Comparison of ENCODE assay signal across 7 mouse cellular contexts in genomic region chr13:74301607-74301984, GRCm38 (mm10). TPM values are rescaled to one million over a fixed set of nuclear protein-coding genes. Genes with fewer than 3 reads are reported as not detected.
DNase-seq lines count a peak whose midpoint lies in the region; ATAC-seq lines count a peak whose summit lies in the region.

No protein-coding gene starts in this region.

- no peaks in the 10 kb centered on the region for H3K27me3 ChIP-seq in intestine, embryonic 15.5 days (replicated peaks)

- intact Hi-C loops in left cerebral cortex, postnatal 4 days (cut with DNase I), result loop anchor here (2.0 to 10.0 kb wide), 3 partner anchors 109 to 347 kb away; no protein-coding TSS in a partner anchor

- H3K27ac ChIP-seq in intestine, embryonic 15.5 days, result no peak overlapping the region

- H3K9ac ChIP-seq in intestine, embryonic 15.5 days, result no peak overlapping the region

- peak; percentile 91 for ATAC-seq in intestine, embryonic 15.5 days
- peak; percentile 23; the same call in 1 of the 2 replicates for ATAC-seq in megakaryocyte-erythroid progenitor cell, adult 5-6 weeks (replicated peaks; ENCODE audit: low FRiP score, low TSS enrichment, poor library complexity, severe bottlenecking)

- no peaks in the 10 kb centered on the region for H3K9me3 ChIP-seq in intestine, embryonic 15.5 days

- H3K4me2 ChIP-seq in intestine, embryonic 15.5 days (replicated peaks), result 0 out of 2 replicates have a peak overlapping the region, but pooled peaks have one; percentile 9

- WGBS in intestine, embryonic 15.5 days, result 58% methylated on average over 6 of the region's 6 CpGs

- peaks cover 14% of the 10 kb centered on the region for H3K36me3 ChIP-seq in intestine, embryonic 15.5 days

- peak; percentile 12 to 18 for DNase-seq in urinary bladder, adult 18-20 months (ENCODE audit: low spot score in 2 of 2)
- DNase-seq in urinary bladder, postnatal 10 days (ENCODE audit: low spot score), result no peak
- DNase-seq in thymus, postnatal 36 days, result no peak
- no peak for DNase-seq in left cerebral cortex, postnatal 4 days
- no peak for DNase-seq in layer of hippocampus, adult 18-20 months (ENCODE audit: low spot score in 2 of 2)

- H3K4me3 ChIP-seq in intestine, embryonic 15.5 days (replicated peaks), result no peak overlapping the region

- no peaks in the 10 kb centered on the region for H3K4me1 ChIP-seq in intestine, embryonic 15.5 days (replicated peaks)

RNA-seq across cellular contexts. Expression of gene Ahrr, which starts 9.5 kb away (rescaled TPM):
- 0.25 and 0.28 TPM in 2 replicates for polyA plus RNA-seq in intestine, embryonic 15.5 days (2015; fragmentation: Nextera tagmentation; extraction: Ambion mirVana)
- not detected in 2 replicates for total RNA-seq in megakaryocyte-erythroid progenitor cell, adult 5-6 weeks (2014; fragmentation: Nextera tagmentation)
- total RNA-seq in megakaryocyte-erythroid progenitor cell, adult 5-6 weeks (2017), result 0.80 TPM in 1 of 2 replicates, not detected in the other
- 1 to 10 TPM; 1.9 to 2.0 TPM for total RNA-seq in left cerebral cortex, postnatal 4 days (2021)
- total RNA-seq in layer of hippocampus, adult 18-20 months (2021), result under 1 TPM; 0.50 to 0.58 TPM

RNA-seq across cellular contexts. Expression of gene Pdcd6, which starts 15.8 kb away (rescaled TPM):
- polyA plus RNA-seq in intestine, embryonic 15.5 days (2015; fragmentation: Nextera tagmentation; extraction: Ambion mirVana), result 170 and 182 TPM in 2 replicates
- total RNA-seq in megakaryocyte-erythroid progenitor cell, adult 5-6 weeks (2014; fragmentation: Nextera tagmentation), result 102 and 146 TPM in 2 replicates
- total RNA-seq in megakaryocyte-erythroid progenitor cell, adult 5-6 weeks (2017), result 107 and 126 TPM in 2 replicates
- 10 to 100 TPM; 67.6 to 70.7 TPM for total RNA-seq in left cerebral cortex, postnatal 4 days (2021)
- 10 to 100 TPM; 68.7 to 70.7 TPM for total RNA-seq in layer of hippocampus, adult 18-20 months (2021)

RNA-seq across cellular contexts. Expression of gene Sdha, which starts 48.5 kb away (rescaled TPM):
- polyA plus RNA-seq in intestine, embryonic 15.5 days (2015; fragmentation: Nextera tagmentation; extraction: Ambion mirVana), result 314 and 349 TPM in 2 replicates
- 173 and 209 TPM in 2 replicates for total RNA-seq in megakaryocyte-erythroid progenitor cell, adult 5-6 weeks (2014; fragmentation: Nextera tagmentation)
- 330 and 537 TPM in 2 replicates for total RNA-seq in megakaryocyte-erythroid progenitor cell, adult 5-6 weeks (2017)
- total RNA-seq in left cerebral cortex, postnatal 4 days (2021), result 100 to 1,000 TPM; 163 to 179 TPM
- total RNA-seq in layer of hippocampus, adult 18-20 months (2021), result 100 to 1,000 TPM; 347 to 354 TPM

RNA-seq across cellular contexts. Expression of gene Ccdc127, which starts 48.5 kb away (rescaled TPM):
- 44.4 and 48.6 TPM in 2 replicates for polyA plus RNA-seq in intestine, embryonic 15.5 days (2015; fragmentation: Nextera tagmentation; extraction: Ambion mirVana)
- 21.0 and 28.1 TPM in 2 replicates for total RNA-seq in megakaryocyte-erythroid progenitor cell, adult 5-6 weeks (2014; fragmentation: Nextera tagmentation)
- total RNA-seq in megakaryocyte-erythroid progenitor cell, adult 5-6 weeks (2017), result 41.0 and 71.2 TPM in 2 replicates
- total RNA-seq in left cerebral cortex, postnatal 4 days (2021), result 10 to 100 TPM; 53.1 to 57.0 TPM
- total RNA-seq in layer of hippocampus, adult 18-20 months (2021), result 10 to 100 TPM; 85.6 to 85.8 TPM

Comparison
In these comparisons a context has a peak if more than half of its experiments do, and no peak if none do; other contexts are left out.
1. DNase-seq: peak in urinary bladder, adult 18-20 months (2 of 2); none in urinary bladder, postnatal 10 days (single experiment), thymus, postnatal 36 days (0 of 2), left cerebral cortex, postnatal 4 days (single experiment) and layer of hippocampus, adult 18-20 months (0 of 2).